Mouse (Mus musculus) neural tube, embryonic 11.5 days (tissue): ENCODE measurements at regions not wholly inside any gene's neighbourhood (a gene's known extent, or its start where the extent isn't known, plus 50 kb on each side); places are given as distances from the start of the nearest gene placed in this dataset.

ENCODE experiments used
- ATAC-seq: fragments of 200-750 bp; cut with Nextera tagmentation; 2 replicates; pipeline ENCODE4 v1.8.0; 2017; ENCODE audit warnings: moderate number of reproducible peaks, mild to moderate bottlenecking, moderate TSS enrichment, moderate library complexity; ENCODE audit not compliant: insufficient read depth, low FRiP score, low TSS enrichment
- DNase-seq: peaks from one replicate; pipeline ENCODE4 v3.0.0-alpha.2; 2015; ENCODE audit warnings: low spot score
- H3K27ac ChIP-seq: fragments of 300-500 bp; sonication (generic); 2 replicates; pipeline ENCODE4 v1.5.1; 2014; ENCODE audit warnings: low read depth, mild to moderate bottlenecking, low read length
- H3K27me3 ChIP-seq: fragments of 300-500 bp; sonication (generic); 2 replicates; pipeline ENCODE4 v1.6.1; 2014; ENCODE audit warnings: mild to moderate bottlenecking, low read length, mixed read lengths; ENCODE audit not compliant: control insufficient read depth, insufficient read depth
- H3K36me3 ChIP-seq: fragments of 300-500 bp; sonication (generic); 2 replicates; pipeline ENCODE4 v1.6.1; 2014; ENCODE audit warnings: mild to moderate bottlenecking, low read length, moderate library complexity, mixed read lengths; ENCODE audit not compliant: control insufficient read depth, insufficient read depth
- H3K4me1 ChIP-seq: fragments of 300-500 bp; sonication (generic); 2 replicates; pipeline ENCODE4 v1.6.1; 2014; ENCODE audit warnings: low read length, mixed read lengths; ENCODE audit not compliant: control insufficient read depth, insufficient read depth
- H3K4me2 ChIP-seq: fragments of 300-500 bp; sonication (generic); 2 replicates; pipeline ENCODE4 v1.6.1; 2014; ENCODE audit warnings: low read depth, mild to moderate bottlenecking, moderate library complexity
- H3K4me3 ChIP-seq: fragments of 300-500 bp; sonication (generic); 2 replicates; pipeline ENCODE4 v1.5.1; 2014; ENCODE audit warnings: low read depth, low read length
- H3K9ac ChIP-seq: fragments of 300-500 bp; sonication (generic); 2 replicates; pipeline ENCODE4 v1.6.1; 2014; ENCODE audit warnings: mild to moderate bottlenecking, low read length
- H3K9me3 ChIP-seq: fragments of 300-500 bp; sonication (generic); 2 replicates; pipeline ENCODE4 v1.6.1; 2016; ENCODE audit warnings: low read length; ENCODE audit not compliant: control insufficient read depth
- WGBS: fragments of 180-500 bp; shearing (Covaris S2); extraction: QIAGEN DNeasy Blood & Tissue Kit; methylation state at CpG from one replicate; pipeline ENCODE4 v1.1.7; 2014; 5-methylcytosine and 5-hydroxymethylcytosine counted together

- no peak overlapping the region for H3K4me2 ChIP-seq
- no peaks in the 10 kb centered on the region for H3K4me1 ChIP-seq
- H3K9ac ChIP-seq, result no peak overlapping the region
- no peak for DNase-seq
- ATAC-seq, result no peak
- H3K4me3 ChIP-seq, result no peak overlapping the region
- H3K27me3 ChIP-seq, result no peaks in the 10 kb centered on the region
- no peaks in the 10 kb centered on the region for H3K9me3 ChIP-seq
- no peaks in the 10 kb centered on the region for H3K36me3 ChIP-seq
- no peak overlapping the region for H3K27ac ChIP-seq
- 44% methylated on average over 3 of the region's 3 CpGs for WGBS
Observed at GRCm38 (mm10) chr15:42768396-42768795, 2634.2 kb downstream of the 9330182O14Rik start.

DNA sequence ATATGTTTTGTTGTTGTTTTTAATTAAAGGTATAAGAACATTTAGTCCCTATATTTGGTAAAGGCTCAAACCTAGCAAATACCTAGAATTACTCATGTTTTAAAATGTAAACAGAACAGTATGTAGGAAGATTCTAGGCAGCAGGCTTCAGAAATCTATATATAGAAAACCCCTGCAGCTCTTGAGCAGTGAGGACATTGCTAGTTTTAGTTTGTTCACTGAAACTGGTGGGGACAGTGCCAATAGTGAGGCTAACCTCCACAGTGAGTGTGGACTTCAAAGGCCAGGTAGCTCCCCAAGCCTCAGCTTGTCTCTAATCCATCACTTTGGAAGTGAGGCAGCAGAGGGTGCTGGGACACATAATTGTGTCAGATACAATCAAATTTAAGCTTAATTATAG is 2645.7 kb downstream of the 9330182O14Rik start:
- Histone ChIP-seq H3K9me3 (no peaks in the 10 kb centered on the region), H3K4me1 (no peaks in the 10 kb centered on the region), H3K36me3 (no peaks in the 10 kb centered on the region), H3K27ac (no peak overlapping the region), H3K4me3 (no peak overlapping the region), H3K4me2 (no peak overlapping the region), H3K27me3 (no peaks in the 10 kb centered on the region), H3K9ac (no peak overlapping the region)
- ATAC-seq (no peak), DNase-seq (no peak)

- 82% methylated on average over 1 of the region's 1 CpGs for WGBS
- no peaks in the 10 kb centered on the region for H3K27me3 ChIP-seq
Observed at GRCm38 (mm10) chr15:42801217-42801616, 2667.1 kb downstream of the 9330182O14Rik start.

GRCm38 (mm10) chr15:42810871-42811490 is 2676.8 kb downstream of the 9330182O14Rik start:
- no peak overlapping the region for H3K4me3 ChIP-seq
- DNase-seq (no peak), ATAC-seq (no peak)
- H3K4me2 ChIP-seq, result no peak overlapping the region
- no peaks in the 10 kb centered on the region for H3K4me1 ChIP-seq
- 90% methylated on average over 1 of the region's 1 CpGs for WGBS
- H3K27me3 ChIP-seq, result no peaks in the 10 kb centered on the region
- no peaks in the 10 kb centered on the region for H3K9me3 ChIP-seq
- no peak overlapping the region for H3K27ac ChIP-seq
- H3K36me3 ChIP-seq, result no peaks in the 10 kb centered on the region
- H3K9ac ChIP-seq, result no peak overlapping the region

More at GRCm38 (mm10) chr15:42801217-42801616, 2667.1 kb downstream of the 9330182O14Rik start:
- no peak overlapping the region for H3K4me2 ChIP-seq
- H3K9me3 ChIP-seq, result no peaks in the 10 kb centered on the region
- DNase-seq (no peak), ATAC-seq (no peak)
- H3K36me3 ChIP-seq, result no peaks in the 10 kb centered on the region
- no peak overlapping the region for H3K4me3 ChIP-seq
- no peaks in the 10 kb centered on the region for H3K4me1 ChIP-seq
- no peak overlapping the region for H3K27ac ChIP-seq
- H3K9ac ChIP-seq, result no peak overlapping the region

GRCm38 (mm10) chr15:42815026-42815724 is 2681.0 kb downstream of the 9330182O14Rik start:
- H3K9ac ChIP-seq, result no peak overlapping the region
- DNase-seq (no peak), ATAC-seq (no peak)
- WGBS, result 76% methylated on average over 4 of the region's 4 CpGs
- no peaks in the 10 kb centered on the region for H3K36me3 ChIP-seq
- H3K4me1 ChIP-seq, result no peaks in the 10 kb centered on the region
- no peak overlapping the region for H3K27ac ChIP-seq
- H3K4me3 ChIP-seq, result no peak overlapping the region
- H3K4me2 ChIP-seq, result no peak overlapping the region
- H3K9me3 ChIP-seq, result no peaks in the 10 kb centered on the region
- no peaks in the 10 kb centered on the region for H3K27me3 ChIP-seq

DNA sequence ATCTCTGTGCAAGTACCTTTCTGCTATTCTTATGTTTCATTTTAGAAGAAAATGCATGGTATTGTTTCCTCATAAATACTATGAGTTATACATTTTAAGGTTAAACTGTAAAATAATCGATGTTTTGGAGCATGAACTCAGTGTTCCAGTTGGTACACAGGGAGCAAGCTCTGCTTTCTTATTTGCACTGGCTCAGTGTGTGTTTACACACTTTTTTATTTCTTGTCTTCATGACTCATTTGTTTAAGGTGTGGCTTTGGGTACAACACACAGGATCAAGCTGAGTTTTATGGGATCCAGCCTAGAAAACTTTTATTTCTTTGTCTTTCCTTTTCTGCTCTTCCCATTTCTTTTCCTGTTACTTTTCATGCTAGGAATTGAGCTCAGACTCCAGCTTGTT is 2704.7 kb downstream of the 9330182O14Rik start:
- ATAC-seq, result no peak
- Histone ChIP-seq H3K27ac (no peak overlapping the region), H3K27me3 (no peaks in the 10 kb centered on the region), H3K9ac (no peak overlapping the region), H3K4me2 (no peak overlapping the region), H3K4me1 (no peaks in the 10 kb centered on the region), H3K9me3 (no peaks in the 10 kb centered on the region), H3K4me3 (no peak overlapping the region), H3K36me3 (no peaks in the 10 kb centered on the region)
- no peak for DNase-seq
- 88% methylated on average over 1 of the region's 1 CpGs for WGBS

GRCm38 (mm10) chr15:42850003-42850402 is 2715.8 kb downstream of the 9330182O14Rik start:
- 95% methylated on average over 2 of the region's 2 CpGs for WGBS
- Histone ChIP-seq H3K4me1 (no peaks in the 10 kb centered on the region), H3K27ac (no peak overlapping the region), H3K4me3 (no peak overlapping the region), H3K9ac (no peak overlapping the region), H3K27me3 (no peaks in the 10 kb centered on the region), H3K36me3 (no peaks in the 10 kb centered on the region), H3K4me2 (no peak overlapping the region), H3K9me3 (no peaks in the 10 kb centered on the region)
- ATAC-seq (no peak), DNase-seq (no peak)

- no peak overlapping the region for H3K4me3 ChIP-seq
- WGBS, result 81% methylated on average over 2 of the region's 2 CpGs
- H3K9ac ChIP-seq, result no peak overlapping the region
- no peaks in the 10 kb centered on the region for H3K9me3 ChIP-seq
- no peak overlapping the region for H3K4me2 ChIP-seq
- no peaks in the 10 kb centered on the region for H3K4me1 ChIP-seq
- no peak for DNase-seq
- no peaks in the 10 kb centered on the region for H3K36me3 ChIP-seq
- H3K27me3 ChIP-seq, result no peaks in the 10 kb centered on the region
- H3K27ac ChIP-seq, result no peak overlapping the region
- ATAC-seq, result no peak
Observed at GRCm38 (mm10) chr15:42872491-42872890, 2738.3 kb downstream of the 9330182O14Rik start.

DNA sequence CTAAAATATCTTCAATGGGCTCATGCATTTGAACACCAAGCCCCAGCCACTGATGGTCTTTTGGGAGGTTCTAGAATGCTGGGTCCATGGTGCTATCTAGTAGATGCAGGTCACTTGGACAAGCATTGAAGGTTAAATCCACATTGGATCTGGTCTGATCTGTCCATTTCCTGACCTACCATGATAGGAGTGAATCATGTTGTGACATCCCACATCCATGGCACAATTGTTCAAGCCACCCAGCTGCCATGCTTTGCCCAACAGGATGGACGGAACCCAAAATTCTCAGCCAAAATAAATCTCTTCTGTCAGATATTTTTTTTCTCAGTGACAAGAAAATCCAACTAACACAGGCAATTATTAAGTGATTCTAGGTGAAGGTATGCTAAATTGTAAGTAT is 2760.4 kb downstream of the 9330182O14Rik start:
- Histone ChIP-seq H3K4me3 (no peak overlapping the region), H3K27me3 (no peaks in the 10 kb centered on the region), H3K9me3 (no peaks in the 10 kb centered on the region), H3K36me3 (no peaks in the 10 kb centered on the region), H3K27ac (no peak overlapping the region), H3K4me2 (no peak overlapping the region), H3K4me1 (no peaks in the 10 kb centered on the region), H3K9ac (no peak overlapping the region)
- WGBS, result 90% methylated on average over 1 of the region's 1 CpGs
- DNase-seq, result no peak
- ATAC-seq, result no peak
